In the genomic region with DNA sequence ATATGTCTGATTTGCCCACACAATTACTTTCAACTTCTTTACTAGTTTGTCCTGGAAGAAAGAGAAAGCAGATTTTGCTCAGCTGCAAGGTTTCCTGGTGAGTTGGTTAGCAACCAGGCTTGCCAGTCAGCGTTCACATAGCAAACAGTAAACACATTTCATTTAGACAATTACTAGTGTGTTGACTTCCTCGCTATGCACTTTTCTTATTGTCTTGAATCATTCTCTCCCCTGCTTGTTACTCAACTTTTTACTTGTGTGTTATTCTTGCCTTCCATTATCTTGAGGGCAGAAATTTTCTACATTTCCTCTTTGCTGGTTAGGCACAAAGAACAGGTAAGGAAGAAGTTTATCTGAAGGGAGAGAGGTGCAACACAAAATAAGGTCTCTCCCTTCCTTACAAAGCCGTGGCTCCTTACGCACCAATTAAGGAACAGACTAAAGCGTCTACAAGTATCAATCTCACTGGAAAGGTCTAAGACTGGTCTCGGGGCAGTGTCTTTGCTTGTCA, we compare ENCODE assay signal across 8 mouse cellular contexts. TPM values are rescaled to one million over a fixed set of nuclear protein-coding genes. Genes with fewer than 3 reads are reported as not detected.
DNase-seq lines count a peak whose midpoint lies in the region; ATAC-seq lines count a peak whose summit lies in the region.

No protein-coding gene starts in this region.

- peaks cover 27% of the 10 kb centered on the region for H3K4me1 ChIP-seq in lung, embryonic 15.5 days
- peaks cover 4% of the 10 kb centered on the region for H3K4me1 ChIP-seq in brown adipose tissue, adult 24 weeks (ENCODE audit: control insufficient read depth, insufficient read depth, insufficient read length, low read length)
- H3K4me1 ChIP-seq in hindbrain, embryonic 12.5 days, result peaks cover 22% of the 10 kb centered on the region
- peaks cover 34% of the 10 kb centered on the region for H3K4me1 ChIP-seq in midbrain, embryonic 13.5 days (replicated peaks)

- H3K27me3 ChIP-seq in lung, embryonic 15.5 days, result no peaks in the 10 kb centered on the region
- no peaks in the 10 kb centered on the region for H3K27me3 ChIP-seq in hindbrain, embryonic 12.5 days
- no peaks in the 10 kb centered on the region for H3K27me3 ChIP-seq in midbrain, embryonic 13.5 days

- H3K4me3 ChIP-seq in lung, embryonic 15.5 days, result peak overlapping the region; percentile 90
- H3K4me3 ChIP-seq in brown adipose tissue, adult 24 weeks (ENCODE audit: insufficient read depth, low read depth, low read length), result peak overlapping the region; percentile 82
- peak overlapping the region; percentile 88 for H3K4me3 ChIP-seq in hindbrain, embryonic 12.5 days
- H3K4me3 ChIP-seq in midbrain, embryonic 13.5 days (replicated peaks), result peak overlapping the region; percentile 86

- H3K9ac ChIP-seq in lung, embryonic 15.5 days, result peak overlapping the region; percentile 72
- peak overlapping the region; percentile 72 for H3K9ac ChIP-seq in hindbrain, embryonic 12.5 days
- H3K9ac ChIP-seq in midbrain, embryonic 13.5 days (replicated peaks), result peak overlapping the region; percentile 81

- ATAC-seq in lung, embryonic 15.5 days (ENCODE audit: borderline replicate concordance, extremely low read depth, low FRiP score, low TSS enrichment), result no peak
- ATAC-seq in hindbrain, embryonic 12.5 days (ENCODE audit: low FRiP score), result no peak
- no peak for ATAC-seq in midbrain, embryonic 13.5 days

- H3K4me2 ChIP-seq in lung, embryonic 15.5 days, result peak overlapping the region; percentile 89
- H3K4me2 ChIP-seq in hindbrain, embryonic 12.5 days (replicated peaks), result peak overlapping the region; percentile 70
- peak overlapping the region; percentile 70 for H3K4me2 ChIP-seq in midbrain, embryonic 13.5 days (replicated peaks)

- H3K9me3 ChIP-seq in lung, embryonic 15.5 days, result no peaks in the 10 kb centered on the region
- H3K9me3 ChIP-seq in hindbrain, embryonic 12.5 days (replicated peaks), result no peaks in the 10 kb centered on the region
- no peaks in the 10 kb centered on the region for H3K9me3 ChIP-seq in midbrain, embryonic 13.5 days

- peak overlapping the region; percentile 99 for H3K27ac ChIP-seq in lung, embryonic 15.5 days
- H3K27ac ChIP-seq in brown adipose tissue, adult 24 weeks (replicated peaks; ENCODE audit: low read depth, low read length), result peak overlapping the region; percentile 75
- H3K27ac ChIP-seq in hindbrain, embryonic 12.5 days, result peak overlapping the region; percentile 97
- peak overlapping the region; percentile 98 for H3K27ac ChIP-seq in midbrain, embryonic 13.5 days

- WGBS in lung, embryonic 15.5 days, result 2% methylated on average over 6 of the region's 6 CpGs
- WGBS in hindbrain, embryonic 12.5 days, result 0% methylated on average over 6 of the region's 6 CpGs
- under 1% methylated on average over 6 of the region's 6 CpGs for WGBS in midbrain, embryonic 13.5 days

- H3K36me3 ChIP-seq in lung, embryonic 15.5 days, result no peaks in the 10 kb centered on the region
- no peaks in the 10 kb centered on the region for H3K36me3 ChIP-seq in hindbrain, embryonic 12.5 days
- H3K36me3 ChIP-seq in midbrain, embryonic 13.5 days, result no peaks in the 10 kb centered on the region

- no peak for DNase-seq in lung, postnatal 14 days
- no peak for DNase-seq in spleen, adult 12 weeks (ENCODE audit: low spot score)
- DNase-seq in kidney, postnatal 14 days, result no peak
- no peak for DNase-seq in layer of hippocampus, adult 9-11 months

RNA-seq across cellular contexts. Expression of a gene that starts 1.1 kb away (rescaled TPM):
- 1.8 and 2.5 TPM in 2 replicates for polyA plus RNA-seq in lung, embryonic 15.5 days (2015; fragmentation: Nextera tagmentation; extraction: Ambion mirVana)
- 12.1 and 16.7 TPM in 2 replicates for polyA plus RNA-seq in brown adipose tissue, adult 24 weeks (2012; ENCODE audit: insufficient read depth, insufficient read length, missing spikeins)
- 10.0 and 10.8 TPM in 2 replicates for polyA plus RNA-seq in hindbrain, embryonic 12.5 days (2016; fragmentation: Nextera tagmentation; extraction: Ambion mirVana)
- 14.0 and 20.6 TPM in 2 replicates for polyA plus RNA-seq in midbrain, embryonic 13.5 days (2015; fragmentation: Nextera tagmentation; extraction: Ambion mirVana)
